Comparison of ENCODE assay signal across 31 mouse cellular contexts in the genomic region with DNA sequence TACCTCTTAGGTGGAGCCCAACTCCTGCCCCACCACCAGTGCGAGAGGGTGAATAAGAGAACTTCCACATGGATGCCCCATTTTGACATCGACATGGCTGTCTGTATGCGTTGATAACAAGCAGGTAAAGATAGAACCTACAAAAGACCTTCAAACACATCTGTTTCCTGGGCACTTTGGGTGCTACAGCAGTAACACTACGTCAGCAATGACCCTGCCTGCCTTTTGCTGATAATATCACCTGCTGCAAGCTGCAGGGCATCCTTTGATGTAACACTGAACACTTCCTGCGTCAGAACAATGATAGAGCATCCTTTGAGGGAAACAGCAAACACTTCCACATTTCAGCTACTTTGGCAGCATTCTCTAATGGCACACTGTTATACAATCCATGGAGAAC. TPM values are rescaled to one million over a fixed set of nuclear protein-coding genes. Genes with fewer than 3 reads are reported as not detected.
DNase-seq lines count a peak whose midpoint lies in the region; ATAC-seq lines count a peak whose summit lies in the region.
"Had no signal": no experiment of that assay in that cellular context is flagged by ENCODE, and none has a peak within 500 bp of the region (broad histone marks: within the 10 kb centered on the region; RNA-seq: fewer than 3 reads in every experiment).

No protein-coding gene starts in this region.

- intact Hi-C loops in left cerebral cortex, postnatal 14 days (cut with DNase I): no loop called here

- no peaks in the 10 kb centered on the region for H3K36me3 ChIP-seq in forebrain, embryonic 10.5 days (replicated peaks)
- H3K36me3 ChIP-seq: embryonic facial prominence, embryonic 15.5 days; heart, embryonic 15.5 days; hindbrain, embryonic 15.5 days; neural tube, embryonic 12.5 days had no signal

- 77% methylated on average over 5 of the region's 5 CpGs for WGBS in forebrain, embryonic 10.5 days

- H3K27me3 ChIP-seq in forebrain, embryonic 10.5 days (ENCODE audit: poor library complexity, severe bottlenecking): no peaks in the 10 kb centered on the region
- H3K27me3 ChIP-seq: embryonic facial prominence, embryonic 15.5 days; heart, embryonic 15.5 days; hindbrain, embryonic 15.5 days; megakaryocyte, embryonic 14.5 days; neural tube, embryonic 12.5 days had no signal

- H3K4me3 ChIP-seq in forebrain, embryonic 10.5 days: no peak overlapping the region
- H3K4me3 ChIP-seq: embryonic facial prominence, embryonic 15.5 days; heart, embryonic 15.5 days; hindbrain, embryonic 15.5 days; neural tube, embryonic 12.5 days had no signal

- peak; percentile 16 for DNase-seq in 416B (ENCODE audit: low read depth)
- peak; percentile 65 for DNase-seq in CD4-positive, CD25-positive, alpha-beta regulatory T cell, adult 2 months (ENCODE audit: low read depth, low spot score)
- no peak for DNase-seq in cerebellum, postnatal 4 days (ENCODE audit: low spot score in 2 of 2)
- no peak for DNase-seq in left cerebral cortex, postnatal 14 days (ENCODE audit: low spot score in 2 of 2)
- no peak for DNase-seq in forebrain, embryonic 10.5 days (ENCODE audit: extremely low spot score, low spot score)
- DNase-seq: cerebellum, adult 18-20 months; cerebellum, postnatal 36 days; gastrocnemius, postnatal 36 days; heart, postnatal 4 days; kidney, adult 9 months; kidney, postnatal 14 days; lung, adult 18-20 months; lung, postnatal 10 days; midbrain, embryonic 14.5 days; right cerebral cortex, adult 18-20 months; right cerebral cortex, postnatal 4 days; thymus, adult 18-20 months had no signal

- ATAC-seq in granulocyte monocyte progenitor cell, adult 5-6 weeks (replicated peaks; ENCODE audit: poor library complexity, severe bottlenecking): peak; percentile 40
- peak; percentile 40; the same call in 1 of the 2 replicates for ATAC-seq in megakaryocyte-erythroid progenitor cell, adult 5-6 weeks (replicated peaks; ENCODE audit: low FRiP score, low TSS enrichment, poor library complexity, severe bottlenecking)
- ATAC-seq: forebrain, embryonic 16.5 days; intestine, embryonic 16.5 days had no signal

- no peak overlapping the region for H3K27ac ChIP-seq in forebrain, embryonic 10.5 days
- H3K27ac ChIP-seq: embryonic facial prominence, embryonic 15.5 days; heart, embryonic 15.5 days; hindbrain, embryonic 15.5 days; neural tube, embryonic 12.5 days had no signal

- H3K4me1 ChIP-seq in forebrain, embryonic 10.5 days: 0 out of 2 replicates have a peak, but pooled peaks cover 3% of the 10 kb centered on the region
- H3K4me1 ChIP-seq: heart, embryonic 15.5 days; hindbrain, embryonic 15.5 days; neural tube, embryonic 12.5 days had no signal

- H3K9me3 ChIP-seq in forebrain, embryonic 10.5 days: no peaks in the 10 kb centered on the region
- H3K9me3 ChIP-seq: embryonic facial prominence, embryonic 15.5 days; heart, embryonic 15.5 days; hindbrain, embryonic 15.5 days; megakaryocyte, embryonic 14.5 days; neural tube, embryonic 12.5 days had no signal

RNA-seq across cellular contexts. Expression of gene Acod1, which starts 29.8 kb away (rescaled TPM):
- total RNA-seq in granulocyte monocyte progenitor cell, adult 5-6 weeks (2014; fragmentation: Nextera tagmentation): not detected in 2 replicates
- total RNA-seq in granulocyte monocyte progenitor cell, adult 5-6 weeks (2017): 0.67 TPM in 1 of 2 replicates, not detected in the other
- not detected in 2 replicates for total RNA-seq in megakaryocyte-erythroid progenitor cell, adult 5-6 weeks (2014; fragmentation: Nextera tagmentation)
- total RNA-seq in megakaryocyte-erythroid progenitor cell, adult 5-6 weeks (2017): 0.33 and 0.50 TPM in 2 replicates
- not detected for total RNA-seq in left cerebral cortex, postnatal 14 days (2021)
- polyA plus RNA-seq in forebrain, embryonic 10.5 days (2016; fragmentation: Nextera tagmentation; extraction: Ambion mirVana): not detected in 2 replicates
- total RNA-seq: adrenal gland, adult 18-20 months; gastrocnemius, postnatal 36 days; heart, postnatal 4 days; layer of hippocampus, adult 18-20 months; layer of hippocampus, postnatal 14 days had no signal
- polyA plus RNA-seq: C2C12; embryonic facial prominence, embryonic 15.5 days; forebrain, embryonic 16.5 days; heart, embryonic 15.5 days; hindbrain, embryonic 15.5 days; intestine, embryonic 16.5 days; limb, embryonic 11.5 days; neural tube, embryonic 12.5 days had no signal

RNA-seq across cellular contexts. Expression of gene Kctd12, which starts 34.6 kb away (rescaled TPM):
- total RNA-seq in granulocyte monocyte progenitor cell, adult 5-6 weeks (2014; fragmentation: Nextera tagmentation): 49.0 and 63.5 TPM in 2 replicates
- 63.8 and 64.9 TPM in 2 replicates for total RNA-seq in granulocyte monocyte progenitor cell, adult 5-6 weeks (2017)
- total RNA-seq in megakaryocyte-erythroid progenitor cell, adult 5-6 weeks (2014; fragmentation: Nextera tagmentation): 6.3 and 7.1 TPM in 2 replicates
- 13.8 and 19.0 TPM in 2 replicates for total RNA-seq in megakaryocyte-erythroid progenitor cell, adult 5-6 weeks (2017)
- 10 to 100 TPM; 49.7 to 56.8 TPM for total RNA-seq in left cerebral cortex, postnatal 14 days (2021)
- polyA plus RNA-seq in forebrain, embryonic 10.5 days (2016; fragmentation: Nextera tagmentation; extraction: Ambion mirVana): 2.1 and 3.1 TPM in 2 replicates

RNA-seq across cellular contexts. Expression of gene Cln5, which starts 53.0 kb away (rescaled TPM):
- total RNA-seq in granulocyte monocyte progenitor cell, adult 5-6 weeks (2014; fragmentation: Nextera tagmentation): 34.0 and 37.8 TPM in 2 replicates
- total RNA-seq in granulocyte monocyte progenitor cell, adult 5-6 weeks (2017): 40.2 and 40.5 TPM in 2 replicates
- total RNA-seq in megakaryocyte-erythroid progenitor cell, adult 5-6 weeks (2014; fragmentation: Nextera tagmentation): 9.3 and 15.8 TPM in 2 replicates
- 15.6 and 19.8 TPM in 2 replicates for total RNA-seq in megakaryocyte-erythroid progenitor cell, adult 5-6 weeks (2017)
- total RNA-seq in left cerebral cortex, postnatal 14 days (2021): 1 to 10 TPM; 6.3 to 7.4 TPM
- polyA plus RNA-seq in forebrain, embryonic 10.5 days (2016; fragmentation: Nextera tagmentation; extraction: Ambion mirVana): 26.2 and 26.5 TPM in 2 replicates

Comparison
In these comparisons a context has a peak if more than half of its experiments do, and no peak if none do; other contexts are left out.
1. DNase-seq: peak in 416B (single experiment) and CD4-positive, CD25-positive, alpha-beta regulatory T cell, adult 2 months (single experiment); none in cerebellum, postnatal 4 days (0 of 2), left cerebral cortex, postnatal 14 days (0 of 2) and forebrain, embryonic 10.5 days (single experiment).